Mouse (Mus musculus): ENCODE measurements around the gene Scfd2.

Gene Scfd2

GRCm38 (mm10) chr5:74193008-74193407, 338.6 kb downstream of the Scfd2 start:
- in situ Hi-C loops (cut with MboI; ENCODE audit: low sequenced_read_pairs) = no loop called here

- in situ Hi-C loops (cut with MboI; ENCODE audit: low sequenced_read_pairs) = no loop called here
Observed at GRCm38 (mm10) chr5:74190911-74191310, 340.6 kb downstream of the Scfd2 start.

- in situ Hi-C loops (cut with MboI; ENCODE audit: low sequenced_read_pairs) = no loop called here
Observed at GRCm38 (mm10) chr5:74190161-74190491, 341.4 kb downstream of the Scfd2 start.

- in situ Hi-C loops (cut with MboI; ENCODE audit: low sequenced_read_pairs) = no loop called here
Observed at GRCm38 (mm10) chr5:74189484-74190160, 341.9 kb downstream of the Scfd2 start.

- in situ Hi-C loops (cut with MboI; ENCODE audit: low sequenced_read_pairs) = no loop called here
Observed at GRCm38 (mm10) chr5:74188886-74189285, 342.7 kb downstream of the Scfd2 start.

- in situ Hi-C loops (cut with MboI; ENCODE audit: low sequenced_read_pairs) = no loop called here
Observed at GRCm38 (mm10) chr5:74188076-74188475, 343.5 kb downstream of the Scfd2 start.

- in situ Hi-C loops (cut with MboI; ENCODE audit: low sequenced_read_pairs) = no loop called here
Observed at GRCm38 (mm10) chr5:74184607-74185006, 347.0 kb downstream of the Scfd2 start.

GRCm38 (mm10) chr5:74183118-74183517, 348.4 kb downstream of the Scfd2 start:
- in situ Hi-C loops (cut with MboI; ENCODE audit: low sequenced_read_pairs) = no loop called here

- in situ Hi-C loops (cut with MboI; ENCODE audit: low sequenced_read_pairs) = no loop called here
Observed at GRCm38 (mm10) chr5:74180216-74180615, 351.3 kb downstream of the Scfd2 start.

- in situ Hi-C loops (cut with MboI; ENCODE audit: low sequenced_read_pairs) = no loop called here
Observed at GRCm38 (mm10) chr5:74175526-74176270, 355.9 kb downstream of the Scfd2 start.

GRCm38 (mm10) chr5:74173162-74173844, 358.3 kb downstream of the Scfd2 start:
- in situ Hi-C loops (cut with MboI; ENCODE audit: low sequenced_read_pairs) = no loop called here

GRCm38 (mm10) chr5:74172208-74172607, 359.4 kb downstream of the Scfd2 start:
- in situ Hi-C loops (cut with MboI; ENCODE audit: low sequenced_read_pairs) = no loop called here

- in situ Hi-C loops (cut with MboI; ENCODE audit: low sequenced_read_pairs) = no loop called here
Observed at GRCm38 (mm10) chr5:74171768-74172167, 359.8 kb downstream of the Scfd2 start.

GRCm38 (mm10) chr5:74168085-74168484, 363.5 kb downstream of the Scfd2 start:
- in situ Hi-C loops (cut with MboI; ENCODE audit: low sequenced_read_pairs) = no loop called here

GRCm38 (mm10) chr5:74166642-74167041, 364.9 kb downstream of the Scfd2 start:
- in situ Hi-C loops (cut with MboI; ENCODE audit: low sequenced_read_pairs) = no loop called here

- in situ Hi-C loops (cut with MboI; ENCODE audit: low sequenced_read_pairs) = no loop called here
Observed at GRCm38 (mm10) chr5:74164547-74164946, 367.0 kb downstream of the Scfd2 start.

GRCm38 (mm10) chr5:74163141-74163540, 368.4 kb downstream of the Scfd2 start:
- in situ Hi-C loops (cut with MboI; ENCODE audit: low sequenced_read_pairs) = no loop called here

GRCm38 (mm10) chr5:74162013-74162412, 369.5 kb downstream of the Scfd2 start:
- in situ Hi-C loops (cut with MboI; ENCODE audit: low sequenced_read_pairs) = no loop called here

GRCm38 (mm10) chr5:74161297-74161926, 370.1 kb downstream of the Scfd2 start:
- in situ Hi-C loops (cut with MboI; ENCODE audit: low sequenced_read_pairs) = no loop called here

- in situ Hi-C loops (cut with MboI; ENCODE audit: low sequenced_read_pairs) = no loop called here
Observed at GRCm38 (mm10) chr5:74160349-74160748, 371.2 kb downstream of the Scfd2 start.

GRCm38 (mm10) chr5:74159906-74160305, 371.7 kb downstream of the Scfd2 start:
- in situ Hi-C loops (cut with MboI; ENCODE audit: low sequenced_read_pairs) = no loop called here

All from CH12F3 (cell line).